Mouse (Mus musculus) adrenal gland, adult 8-10 months (tissue): Measurements from ENCODE around the gene Foxr2. TPM values are rescaled to one million over a fixed set of nuclear protein-coding genes. Genes with fewer than 3 reads are reported as not detected.

Experiments
- DNase-seq: peaks from one replicate; pipeline ENCODE4 v3.0.0; 2022
- total RNA-seq, 4 experiments: library from RNA; stranded (reverse); gene quantifications; 2 replicates each; pipeline ENCODE4 v1.2.4; 2022

The Foxr2 gene
- total RNA-seq, result under 1 TPM in 2 of 4 experiments, not detected in 2; 0.07 to 0.12 TPM

DNA sequence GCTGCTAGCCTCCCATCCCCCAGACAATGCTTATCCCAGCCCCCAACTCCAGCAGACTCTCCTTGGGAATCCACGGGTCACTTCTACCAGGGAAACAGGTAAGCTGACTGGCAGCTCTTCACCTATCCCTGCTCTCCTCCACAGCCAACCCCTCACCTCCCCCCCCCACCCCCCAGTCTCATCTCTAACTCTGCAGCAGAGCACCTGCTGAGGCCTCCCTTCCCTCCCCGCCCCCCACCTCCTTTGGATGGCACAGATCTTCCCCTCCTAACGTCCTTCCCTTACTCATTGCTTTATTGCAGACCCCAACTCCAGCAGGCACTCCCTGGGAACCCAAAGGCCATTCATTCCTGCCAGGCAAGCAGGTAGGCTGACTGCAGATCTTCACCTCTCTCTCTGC, at the start of gene Foxr2:
TSS of gene Foxr2 (plus strand) at position 301 of the 400 bp plus-strand sequence.
- DNase-seq, result no peak

GRCm38 (mm10) chrX:153119013-153119412, 427 bp downstream of the Foxr2 start:
- DNase-seq, result no peak

GRCm38 (mm10) chrX:153139734-153140515, 21.3 kb downstream of the Foxr2 start, which contains the start of gene Rragb:
Gene Rragb, plus strand, starts transcription at chrX:153139981.
- peak; percentile 78 for DNase-seq

DNA sequence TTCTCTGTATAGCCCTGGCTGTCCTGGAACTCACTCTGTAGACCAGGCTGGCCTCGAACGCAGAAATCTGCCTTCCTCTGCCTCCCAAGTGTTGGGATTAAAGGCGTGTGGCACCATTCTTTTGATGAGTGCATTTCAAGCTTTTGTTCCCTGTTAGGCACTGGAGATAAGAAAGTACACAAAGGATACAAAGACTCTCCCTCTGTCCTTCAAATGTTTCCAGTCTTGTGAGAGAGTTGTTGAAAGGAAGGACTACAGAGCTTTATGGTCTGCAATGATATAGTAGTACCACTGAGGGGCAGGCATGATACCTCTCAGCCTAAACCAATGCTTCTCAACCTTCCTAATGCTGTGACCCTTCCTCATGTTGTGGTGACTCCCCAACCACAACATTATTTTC, 24.1 kb downstream of the Foxr2 start:
- DNase-seq, result no peak

- DNase-seq, result no peak
Observed at GRCm38 (mm10) chrX:153151766-153152165, 33.2 kb downstream of the Foxr2 start.

- peak; percentile 6 for DNase-seq
Observed at GRCm38 (mm10) chrX:153155322-153155721, 36.7 kb downstream of the Foxr2 start.

- no peak for DNase-seq
Observed at GRCm38 (mm10) chrX:153174786-153175185, 56.2 kb downstream of the Foxr2 start.

- no peak for DNase-seq
Observed at GRCm38 (mm10) chrX:153182221-153182620, 63.6 kb downstream of the Foxr2 start.

Other genes starting within 250 kb of the Foxr2 start
- 1 to 10 TPM; 1.2 to 2.9 (median 2.0) TPM for gene Usp51, start 112.3 kb upstream of the Foxr2 start, total RNA-seq
- 10 to 100 TPM; 24.2 to 29.5 (median 26.6) TPM for gene Mageh1, start 81.2 kb upstream of the Foxr2 start, total RNA-seq
- 10 to 100 TPM; 13.6 to 17.2 (median 15.7) TPM for gene Rragb, start 21.2 kb downstream of the Foxr2 start, total RNA-seq
- gene Klf8, start 118.7 kb downstream of the Foxr2 start, total RNA-seq, result 1 to 10 TPM in 1 of 4 experiments, under 1 TPM in 3; 0.56 to 1.3 (median 0.60) TPM